Mouse (Mus musculus): ENCODE data around the gene Foxc2.

GRCm38 (mm10) chr8:121161437-121161836 lies 45.5 kb downstream of the Foxc2 start:
- TF ChIP-seq CTCF (IDR thresholded peaks at IDR 0.05; ENCODE audit: borderline replicate concordance, insufficient read depth, low read length) (no peak), POLR2A (IDR thresholded peaks at IDR 0.05; ENCODE audit: low read depth, low read length) (no peak)

Data from embryonic fibroblast, embryonic 13.5 days (primary cell).